Mouse (Mus musculus): ENCODE measurements around the gene Pla2g3.

DNA sequence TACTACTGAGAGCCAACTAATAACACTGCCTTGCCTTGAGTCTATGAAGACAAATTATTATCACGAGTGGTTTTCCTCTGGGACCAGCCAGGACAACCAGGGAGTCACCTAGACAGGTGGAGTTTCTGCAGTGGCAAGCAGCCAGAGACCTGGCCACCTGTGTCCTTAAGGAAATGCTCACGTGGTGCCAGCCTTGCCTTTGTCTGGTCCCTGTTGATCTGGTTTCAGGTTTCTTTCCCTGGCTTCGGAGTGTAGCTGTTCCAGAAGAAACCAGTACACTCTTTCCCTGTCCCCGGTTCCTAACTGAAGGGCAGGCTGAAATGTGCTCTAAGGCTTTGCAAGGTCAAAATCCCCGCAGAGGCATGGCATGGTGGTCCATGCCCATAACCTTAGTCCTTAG, 8.7 kb downstream of the Pla2g3 start:
- TF ChIP-seq CTCF (conservative IDR thresholded peaks at IDR 0.05 in 1 of 2, IDR thresholded peaks at IDR 0.05 in 1 of 2; ENCODE audit: low read depth in 2 of 2, low read length in 2 of 2) (no peak), KAT2A (IDR thresholded peaks at IDR 0.05; ENCODE audit: insufficient replicate concordance, low read length) (no peak)
